Mouse (Mus musculus): ENCODE results near the gene Gemin4. TPM values are rescaled to one million over a fixed set of nuclear protein-coding genes. Genes with fewer than 3 reads are reported as not detected.

The Gemin4 gene
- polyA plus RNA-seq (2014; fragmentation: Nextera tagmentation; extraction: Ambion mirVana) = 13.4 and 20.0 TPM in 2 replicates

- peak within 1 kb of the TSS; percentile 70 for H3K4me3 ChIP-seq (replicated peaks; ENCODE audit: low read depth, low read length)
- WGBS = 1% methylated on average over 35 of the region's 35 CpGs
- peaks cover 44% of the 10 kb centered on the region for H3K36me3 ChIP-seq (ENCODE audit: control insufficient read depth, insufficient read depth, low read length)
- peaks cover 5% of the 10 kb centered on the region; the same call in 1 of the 2 replicates for H3K4me1 ChIP-seq (ENCODE audit: control insufficient read depth, insufficient read depth, low read length)
- peak within 1 kb of the TSS; percentile 73 for H3K4me2 ChIP-seq (ENCODE audit: low read length)
- H3K27ac ChIP-seq (replicated peaks; ENCODE audit: low read depth, low read length) = peak within 1 kb of the TSS; percentile 88
- peak; percentile 99 for DNase-seq
- no peaks in the 10 kb centered on the region for H3K9me3 ChIP-seq (ENCODE audit: control insufficient read depth, low read length)
- peak within 1 kb of the TSS; percentile 82 for H3K9ac ChIP-seq (replicated peaks; ENCODE audit: low read length)
- H3K27me3 ChIP-seq (ENCODE audit: control insufficient read depth, insufficient read depth, low read length) = no peaks in the 10 kb centered on the region
- peak; percentile 98 for ATAC-seq (ENCODE audit: low FRiP score, low TSS enrichment)
Measured at GRCm38 (mm10) chr11:76217390-76217800, at the start of gene Gemin4, which contains the start of gene Dbil5. TSS of gene Gemin4 (minus strand) at chr11:76217664. TSS of gene Dbil5 (plus strand) at chr11:76217608.

- Histone ChIP-seq H3K27ac (replicated peaks; ENCODE audit: low read depth, low read length) (peak overlapping the region; percentile 15; the same call in 1 of the 2 replicates), H3K4me2 (ENCODE audit: low read length) (peak overlapping the region; percentile 34), H3K27me3 (ENCODE audit: control insufficient read depth, insufficient read depth, low read length) (no peaks in the 10 kb centered on the region), H3K36me3 (ENCODE audit: control insufficient read depth, insufficient read depth, low read length) (no peaks in the 10 kb centered on the region), H3K4me1 (ENCODE audit: control insufficient read depth, insufficient read depth, low read length) (peaks cover 47% of the 10 kb centered on the region), H3K9ac (replicated peaks; ENCODE audit: low read length) (0 out of 2 replicates have a peak overlapping the region, but pooled peaks have one; percentile 30), H3K9me3 (ENCODE audit: control insufficient read depth, low read length) (no peaks in the 10 kb centered on the region), H3K4me3 (replicated peaks; ENCODE audit: low read depth, low read length) (no peak overlapping the region)
- peak; percentile 54 for DNase-seq
- peak; percentile 5; the same call in 1 of the 2 replicates for ATAC-seq (ENCODE audit: low FRiP score, low TSS enrichment)
- 3% methylated on average over 19 of the region's 19 CpGs for WGBS
Measured at GRCm38 (mm10) chr11:76262611-76263351, 45.3 kb upstream of the Gemin4 start.

- DNase-seq (peak; percentile 9), ATAC-seq (ENCODE audit: low FRiP score, low TSS enrichment) (no peak)
- no peaks in the 10 kb centered on the region for H3K36me3 ChIP-seq (ENCODE audit: control insufficient read depth, insufficient read depth, low read length)
- WGBS = 67% methylated on average over 12 of the region's 12 CpGs
- peaks cover 35% of the 10 kb centered on the region for H3K4me1 ChIP-seq (ENCODE audit: control insufficient read depth, insufficient read depth, low read length)
- H3K9ac ChIP-seq (replicated peaks; ENCODE audit: low read length) = peak overlapping the region; percentile 30; the same call in 1 of the 2 replicates
- H3K9me3 ChIP-seq (ENCODE audit: control insufficient read depth, low read length) = no peaks in the 10 kb centered on the region
- H3K27ac ChIP-seq (replicated peaks; ENCODE audit: low read depth, low read length) = peak overlapping the region; percentile 62; the same call in 1 of the 2 replicates
- H3K4me3 ChIP-seq (replicated peaks; ENCODE audit: low read depth, low read length) = no peak overlapping the region
- no peak overlapping the region for H3K4me2 ChIP-seq (ENCODE audit: low read length)
- H3K27me3 ChIP-seq (ENCODE audit: control insufficient read depth, insufficient read depth, low read length) = no peaks in the 10 kb centered on the region
Measured at GRCm38 (mm10) chr11:76261224-76261623, 43.8 kb upstream of the Gemin4 start.

GRCm38 (mm10) chr11:76260208-76261050, 43.0 kb upstream of the Gemin4 start:
- Histone ChIP-seq H3K4me3 (replicated peaks; ENCODE audit: low read depth, low read length) (no peak overlapping the region), H3K4me1 (ENCODE audit: control insufficient read depth, insufficient read depth, low read length) (peaks cover 31% of the 10 kb centered on the region), H3K36me3 (ENCODE audit: control insufficient read depth, insufficient read depth, low read length) (no peaks in the 10 kb centered on the region), H3K27ac (replicated peaks; ENCODE audit: low read depth, low read length) (peak overlapping the region; percentile 62; the same call in 1 of the 2 replicates), H3K9ac (replicated peaks; ENCODE audit: low read length) (peak overlapping the region; percentile 30; the same call in 1 of the 2 replicates), H3K4me2 (ENCODE audit: low read length) (no peak overlapping the region), H3K27me3 (ENCODE audit: control insufficient read depth, insufficient read depth, low read length) (no peaks in the 10 kb centered on the region), H3K9me3 (ENCODE audit: control insufficient read depth, low read length) (no peaks in the 10 kb centered on the region)
- no peak for ATAC-seq (ENCODE audit: low FRiP score, low TSS enrichment)
- peak; percentile 42 for DNase-seq
- WGBS = 29% methylated on average over 10 of the region's 10 CpGs

- H3K9ac ChIP-seq (replicated peaks; ENCODE audit: low read length) = no peak overlapping the region
- H3K36me3 ChIP-seq (ENCODE audit: control insufficient read depth, insufficient read depth, low read length) = no peaks in the 10 kb centered on the region
- no peaks in the 10 kb centered on the region for H3K27me3 ChIP-seq (ENCODE audit: control insufficient read depth, insufficient read depth, low read length)
- no peak overlapping the region for H3K4me3 ChIP-seq (replicated peaks; ENCODE audit: low read depth, low read length)
- ATAC-seq (ENCODE audit: low FRiP score, low TSS enrichment) = no peak
- WGBS = 81% methylated on average over 6 of the region's 6 CpGs
- no peak overlapping the region for H3K4me2 ChIP-seq (ENCODE audit: low read length)
- H3K9me3 ChIP-seq (ENCODE audit: control insufficient read depth, low read length) = no peaks in the 10 kb centered on the region
- DNase-seq = no peak
- H3K4me1 ChIP-seq (ENCODE audit: control insufficient read depth, insufficient read depth, low read length) = peaks cover 30% of the 10 kb centered on the region
- H3K27ac ChIP-seq (replicated peaks; ENCODE audit: low read depth, low read length) = no peak overlapping the region
Measured at GRCm38 (mm10) chr11:76258511-76258910, 41.0 kb upstream of the Gemin4 start.

- Histone ChIP-seq H3K9ac (replicated peaks; ENCODE audit: low read length) (no peak overlapping the region), H3K4me2 (ENCODE audit: low read length) (no peak overlapping the region), H3K27me3 (ENCODE audit: control insufficient read depth, insufficient read depth, low read length) (no peaks in the 10 kb centered on the region), H3K36me3 (ENCODE audit: control insufficient read depth, insufficient read depth, low read length) (no peaks in the 10 kb centered on the region), H3K27ac (replicated peaks; ENCODE audit: low read depth, low read length) (no peak overlapping the region), H3K4me3 (replicated peaks; ENCODE audit: low read depth, low read length) (no peak overlapping the region), H3K9me3 (ENCODE audit: control insufficient read depth, low read length) (no peaks in the 10 kb centered on the region), H3K4me1 (ENCODE audit: control insufficient read depth, insufficient read depth, low read length) (peaks cover 20% of the 10 kb centered on the region)
- ATAC-seq (ENCODE audit: low FRiP score, low TSS enrichment) (no peak), DNase-seq (no peak)
- WGBS = 89% methylated on average over 4 of the region's 4 CpGs
Measured at GRCm38 (mm10) chr11:76257386-76257785, 39.9 kb upstream of the Gemin4 start.

GRCm38 (mm10) chr11:76256129-76256528, 38.7 kb upstream of the Gemin4 start:
- DNase-seq = no peak
- H3K27ac ChIP-seq (replicated peaks; ENCODE audit: low read depth, low read length) = no peak overlapping the region; the same call in 1 of the 2 replicates

GRCm38 (mm10) chr11:76255431-76256001, 38.1 kb upstream of the Gemin4 start:
- Histone ChIP-seq H3K9ac (replicated peaks; ENCODE audit: low read length) (no peak overlapping the region), H3K4me2 (ENCODE audit: low read length) (no peak overlapping the region), H3K4me1 (ENCODE audit: control insufficient read depth, insufficient read depth, low read length) (peaks cover 6% of the 10 kb centered on the region), H3K36me3 (ENCODE audit: control insufficient read depth, insufficient read depth, low read length) (peaks cover 10% of the 10 kb centered on the region; the same call in 1 of the 2 replicates), H3K27me3 (ENCODE audit: control insufficient read depth, insufficient read depth, low read length) (no peaks in the 10 kb centered on the region), H3K9me3 (ENCODE audit: control insufficient read depth, low read length) (no peaks in the 10 kb centered on the region), H3K4me3 (replicated peaks; ENCODE audit: low read depth, low read length) (no peak overlapping the region), H3K27ac (replicated peaks; ENCODE audit: low read depth, low read length) (no peak overlapping the region)
- DNase-seq (no peak), ATAC-seq (ENCODE audit: low FRiP score, low TSS enrichment) (no peak)
- WGBS = 78% methylated on average over 4 of the region's 4 CpGs

More at GRCm38 (mm10) chr11:76256129-76256528, 38.7 kb upstream of the Gemin4 start:
- Histone ChIP-seq H3K4me1 (ENCODE audit: control insufficient read depth, insufficient read depth, low read length) (peaks cover 12% of the 10 kb centered on the region), H3K9ac (replicated peaks; ENCODE audit: low read length) (no peak overlapping the region), H3K4me2 (ENCODE audit: low read length) (no peak overlapping the region), H3K9me3 (ENCODE audit: control insufficient read depth, low read length) (no peaks in the 10 kb centered on the region), H3K27me3 (ENCODE audit: control insufficient read depth, insufficient read depth, low read length) (no peaks in the 10 kb centered on the region), H3K4me3 (replicated peaks; ENCODE audit: low read depth, low read length) (no peak overlapping the region), H3K36me3 (ENCODE audit: control insufficient read depth, insufficient read depth, low read length) (0 out of 2 replicates have a peak, but pooled peaks cover 4% of the 10 kb centered on the region)
- ATAC-seq (ENCODE audit: low FRiP score, low TSS enrichment) = no peak
- 64% methylated on average over 5 of the region's 5 CpGs for WGBS
